Mouse (Mus musculus) CD8-positive naive resting alpha-beta T cell, adult 57 days (primary cell): ENCODE data around the gene March10. TPM values are rescaled to one million over a fixed set of nuclear protein-coding genes. Genes with fewer than 3 reads are reported as not detected.

ENCODE experiments used
- total RNA-seq: library from RNA; stranded (reverse); gene quantifications from one replicate; pipeline ENCODE4 v1.2.4, GENCODE M21; 2023

The March10 gene
- not detected for total RNA-seq

DNA sequence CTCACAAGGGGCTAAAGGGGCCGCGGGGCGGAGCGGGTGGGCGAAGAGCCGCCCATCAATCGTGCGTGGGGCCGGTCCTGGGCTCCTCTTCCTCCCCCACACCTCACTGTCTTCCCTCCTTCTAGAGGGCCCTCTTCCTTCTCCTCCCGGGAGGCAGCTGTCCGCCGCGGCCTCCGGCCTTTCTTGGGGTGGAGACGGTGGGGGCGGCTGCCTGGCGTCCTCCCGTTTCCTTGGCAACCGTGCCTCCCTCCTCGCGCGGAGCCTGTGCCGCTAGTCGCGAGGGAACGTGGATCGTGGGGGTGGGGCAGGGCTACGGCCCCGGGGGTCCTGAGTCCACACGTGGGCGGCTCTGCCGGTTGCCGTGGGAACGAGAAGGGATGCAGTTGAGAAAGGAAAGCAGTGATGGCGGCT, at the start of gene March10:
Gene March10 (minus strand): TSS at position 239 of the 411 bp plus-strand sequence.

Other genes starting within 250 kb of the March10 start
- not detected for gene Mrc2, start 164.1 kb downstream of the March10 start, total RNA-seq
- 35.9 TPM for gene Tanc2, start 133.3 kb upstream of the March10 start, total RNA-seq